Mouse (Mus musculus): ENCODE results near the gene Olfr686.

GRCm38 (mm10) chr7:105256656-105257055, 49.4 kb upstream of the Olfr686 start:
- peak; percentile 47; the same call in 1 of the 2 replicates for TF ChIP-seq CTCF (IDR thresholded peaks at IDR 0.05; ENCODE audit: control insufficient read depth, insufficient read depth, insufficient replicate concordance, low read depth, low read length)
- no peak for TF ChIP-seq POLR2A (IDR thresholded peaks at IDR 0.05; ENCODE audit: control insufficient read depth, low read depth, low read length)

Data from testis, adult 2 months (tissue).